Mouse (Mus musculus) midbrain, embryonic 10.5 days (tissue): ENCODE results near the gene Gm266. TPM values are rescaled to one million over a fixed set of nuclear protein-coding genes. Genes with fewer than 3 reads are reported as not detected.
A peak's percentile ranks its signal among the peaks of the same experiment; 100 is the strongest.

ENCODE experiments used
- DNase-seq: peaks from one replicate; pipeline ENCODE4 v3.0.0-alpha.2; 2017; ENCODE audit warnings: low spot score
- H3K27ac ChIP-seq: fragments of 300-500 bp; sonication (generic); replicated peaks from 2 replicates; pipeline ENCODE4 v1.5.1; 2016; ENCODE audit warnings: mild to moderate bottlenecking
- H3K27me3 ChIP-seq: fragments of 300-500 bp; sonication (generic); 2 replicates; pipeline ENCODE4 v1.6.1; 2016; ENCODE audit warnings: low read depth, mild to moderate bottlenecking; ENCODE audit not compliant: poor library complexity, severe bottlenecking
- H3K36me3 ChIP-seq: fragments of 300-500 bp; sonication (generic); 2 replicates; pipeline ENCODE4 v1.6.1; 2016; ENCODE audit warnings: mild to moderate bottlenecking, moderate library complexity
- H3K4me1 ChIP-seq: fragments of 300-500 bp; sonication (generic); 2 replicates; pipeline ENCODE4 v1.6.1; 2016
- H3K4me3 ChIP-seq: fragments of 300-500 bp; sonication (generic); 2 replicates; pipeline ENCODE4 v1.5.1; 2016; ENCODE audit warnings: mild to moderate bottlenecking, moderate library complexity
- H3K9me3 ChIP-seq: fragments of 300-500 bp; sonication (generic); replicated peaks from 2 replicates; pipeline ENCODE4 v1.6.1; 2016; ENCODE audit warnings: mild to moderate bottlenecking
- WGBS: fragments of 180-500 bp; shearing (Covaris S2); methylation state at CpG from one replicate; pipeline ENCODE4 v1.1.7; 2016; 5-methylcytosine and 5-hydroxymethylcytosine counted together
- polyA plus RNA-seq: library from polyadenylated mRNA; unstranded; fragments of >200 nt; fragmentation: Nextera tagmentation; extraction: Ambion mirVana; gene quantifications from 2 replicates; pipeline ENCODE4 v1.2.1, GENCODE M21; 2016

Gm266 gene
- polyA plus RNA-seq, 1 experiment from 2014 or later: 10.4 TPM

DNA sequence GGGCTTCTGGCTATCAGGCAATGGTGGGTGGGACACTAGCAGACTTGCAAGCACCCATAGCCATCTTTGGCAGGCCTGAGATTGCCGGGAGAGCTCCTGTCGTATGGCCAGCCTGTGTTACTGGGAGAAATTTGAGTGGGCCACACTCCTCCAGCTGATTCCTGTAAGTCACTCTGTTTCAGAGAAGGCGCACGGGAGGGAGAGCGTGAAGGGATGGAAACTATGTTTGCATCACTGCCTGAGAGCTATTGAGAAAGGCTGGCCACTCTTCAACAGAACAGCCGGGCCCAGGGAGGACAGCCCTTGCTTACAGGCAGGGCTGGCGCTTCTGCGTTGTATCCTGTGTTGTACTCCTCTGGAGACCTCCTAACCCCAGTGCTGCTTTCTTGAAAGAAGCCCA is 49.0 kb downstream of the Gm266 start:
- Histone ChIP-seq H3K4me3 (no peak overlapping the region), H3K27ac (no peak overlapping the region), H3K4me1 (peaks cover 31% of the 10 kb centered on the region), H3K9me3 (0 out of 2 replicates have a peak, but pooled peaks cover 3% of the 10 kb centered on the region), H3K27me3 (peaks cover 92% of the 10 kb centered on the region), H3K36me3 (no peaks in the 10 kb centered on the region)
- 76% methylated on average over 8 of the region's 8 CpGs for WGBS
- DNase-seq: no peak

DNA sequence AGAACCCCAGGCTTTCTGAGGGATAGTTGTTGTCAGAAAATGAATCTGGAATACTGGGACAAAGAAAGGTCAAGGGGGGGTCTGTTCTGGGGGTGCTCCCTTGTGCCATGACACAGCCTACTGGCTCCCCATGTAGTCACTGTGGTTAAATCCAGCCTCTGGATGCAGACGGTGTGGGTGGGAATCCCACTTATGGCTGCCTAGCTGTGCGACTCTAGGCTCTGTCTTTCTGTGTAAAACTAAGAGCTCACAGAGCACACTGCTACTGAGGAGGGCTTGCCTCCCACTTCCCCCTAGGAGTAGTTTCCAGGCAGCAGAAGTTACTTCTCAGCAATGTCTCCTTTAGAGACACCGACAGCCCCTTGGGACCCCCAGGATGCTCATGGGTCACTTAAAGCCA is 49.5 kb downstream of the Gm266 start:
- Histone ChIP-seq H3K4me1 (peaks cover 32% of the 10 kb centered on the region), H3K27ac (no peak overlapping the region), H3K27me3 (peaks cover 92% of the 10 kb centered on the region), H3K36me3 (no peaks in the 10 kb centered on the region), H3K4me3 (no peak overlapping the region), H3K9me3 (0 out of 2 replicates have a peak, but pooled peaks cover 3% of the 10 kb centered on the region)
- DNase-seq: no peak
- 95% methylated on average over 3 of the region's 3 CpGs for WGBS

DNA sequence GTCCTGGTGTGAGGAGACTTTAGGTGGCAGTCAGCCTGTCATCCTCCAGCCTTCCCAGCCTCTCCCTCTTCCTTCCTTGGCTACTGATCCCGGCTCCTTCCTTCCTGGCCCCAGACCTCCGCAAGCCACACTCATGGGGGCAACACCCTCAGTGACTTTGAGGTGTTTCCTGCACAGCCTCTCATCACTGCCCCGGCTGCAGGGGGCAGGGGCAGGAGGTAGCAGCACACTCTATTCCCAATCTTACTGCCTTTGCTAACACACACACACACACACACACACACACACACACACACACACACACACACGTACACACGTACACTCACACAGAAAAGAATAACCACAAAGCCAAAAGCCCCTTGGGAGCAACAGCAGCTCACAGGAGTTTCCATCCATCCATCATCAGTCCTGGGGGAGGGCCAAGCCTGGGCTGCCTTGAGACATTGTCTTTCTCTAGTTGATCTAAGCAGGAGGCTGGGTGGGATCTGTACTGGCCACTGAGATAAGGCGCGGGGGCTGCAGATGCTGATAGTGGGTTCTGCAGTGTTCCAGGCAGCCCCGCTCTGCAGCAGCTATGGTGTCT is 50.8 kb downstream of the Gm266 start:
- Histone ChIP-seq H3K27ac (peak overlapping the region; percentile 38; the same call in 1 of the 2 replicates), H3K4me1 (peaks cover 45% of the 10 kb centered on the region), H3K4me3 (no peak overlapping the region), H3K27me3 (peaks cover 92% of the 10 kb centered on the region), H3K9me3 (no peaks in the 10 kb centered on the region), H3K36me3 (no peaks in the 10 kb centered on the region)
- no peak for DNase-seq
- 56% methylated on average over 8 of the region's 8 CpGs for WGBS

Other genes with a start within 250 kb of the Gm266 start
- gene Amn, start 214.7 kb downstream of the Gm266 start, polyA plus RNA-seq: 0.11 and 0.17 TPM in 2 replicates
- gene Cdc42bpb, start 108.1 kb downstream of the Gm266 start, polyA plus RNA-seq: 31.4 and 32.0 TPM in 2 replicates
- gene Lbhd2, start 79.0 kb downstream of the Gm266 start, polyA plus RNA-seq: not detected in 2 replicates
- gene Exoc3l4, start 68.8 kb downstream of the Gm266 start, polyA plus RNA-seq: 3.7 and 4.3 TPM in 2 replicates
- gene Tnfaip2, start 43.4 kb downstream of the Gm266 start, polyA plus RNA-seq: 1.6 and 2.4 TPM in 2 replicates
- gene Eif5, start 52.2 kb upstream of the Gm266 start, polyA plus RNA-seq: 713 and 786 TPM in 2 replicates
- 44.2 and 47.4 TPM in 2 replicates for gene Mark3, start 88.7 kb upstream of the Gm266 start, polyA plus RNA-seq
- gene Ckb, start 186.5 kb upstream of the Gm266 start, polyA plus RNA-seq: 2,837 and 3,349 TPM in 2 replicates
- gene Trmt61a, start 192.3 kb upstream of the Gm266 start, polyA plus RNA-seq: 18.4 and 18.7 TPM in 2 replicates
- 57.2 and 62.0 TPM in 2 replicates for gene Bag5, start 227.4 kb upstream of the Gm266 start, polyA plus RNA-seq
- gene Apopt1, start 227.4 kb upstream of the Gm266 start, polyA plus RNA-seq: 59.8 and 59.9 TPM in 2 replicates